Mouse (Mus musculus) small intestine, adult 2 months (tissue): ENCODE measurements around the gene Rlbp1.

Experiments used
- CTCF ChIP-seq: fragments of 200-500 bp; IDR thresholded peaks from 2 replicates; pipeline ENCODE4 v1.5.1; 2012; ENCODE audit warnings: low read depth, mild to moderate bottlenecking, control low read depth, inconsistent platforms, low read length, moderate library complexity, mixed read lengths; ENCODE audit not compliant: insufficient replicate concordance, insufficient read length; ENCODE audit errors: extremely low read depth
- POLR2A ChIP-seq: fragments of 200-500 bp; IDR thresholded peaks from 2 replicates; pipeline ENCODE4 v1.6.1; 2012; ENCODE audit warnings: low read depth, mild to moderate bottlenecking, control low read depth, inconsistent platforms, low read length, moderate library complexity

- TF ChIP-seq CTCF = no peak
- TF ChIP-seq POLR2A = no peak
These were observed 8.3 kb upstream of the Rlbp1 start for GRCm38 (mm10) chr7:79395186-79395585.
